Mouse (Mus musculus) hindbrain, embryonic 12.5 days (tissue): ENCODE data around the gene Cav1. TPM values are rescaled to one million over a fixed set of nuclear protein-coding genes. Genes with fewer than 3 reads are reported as not detected.
A peak's percentile ranks its signal among the peaks of the same experiment; 100 is the strongest.

Source experiments
- ATAC-seq: fragments of 200-750 bp; cut with Nextera tagmentation; 2 replicates; pipeline ENCODE4 v1.8.0; 2017; ENCODE audit warnings: moderate TSS enrichment; ENCODE audit not compliant: low FRiP score
- H3K27ac ChIP-seq: fragments of 300-500 bp; sonication (generic); 2 replicates; pipeline ENCODE4 v1.5.1; 2016; ENCODE audit warnings: mild to moderate bottlenecking
- H3K27me3 ChIP-seq: fragments of 300-500 bp; sonication (generic); 2 replicates; pipeline ENCODE4 v1.6.1; 2016; ENCODE audit warnings: mild to moderate bottlenecking
- H3K36me3 ChIP-seq: fragments of 300-500 bp; sonication (generic); 2 replicates; pipeline ENCODE4 v1.6.1; 2016; ENCODE audit warnings: mild to moderate bottlenecking
- H3K4me1 ChIP-seq: fragments of 300-500 bp; sonication (generic); 2 replicates; pipeline ENCODE4 v1.6.1; 2016
- H3K4me2 ChIP-seq: fragments of 300-500 bp; sonication (generic); replicated peaks from 2 replicates; pipeline ENCODE4 v1.6.1; 2016; ENCODE audit warnings: mild to moderate bottlenecking
- H3K4me3 ChIP-seq: fragments of 300-500 bp; sonication (generic); 2 replicates; pipeline ENCODE4 v1.5.1; 2016; ENCODE audit warnings: mild to moderate bottlenecking
- H3K9ac ChIP-seq: fragments of 300-500 bp; sonication (generic); 2 replicates; pipeline ENCODE4 v1.6.1; 2016; ENCODE audit warnings: mild to moderate bottlenecking, moderate library complexity
- H3K9me3 ChIP-seq: fragments of 300-500 bp; sonication (generic); replicated peaks from 2 replicates; pipeline ENCODE4 v1.6.1; 2016; ENCODE audit warnings: mild to moderate bottlenecking
- WGBS: fragments of 180-500 bp; shearing (Covaris S2); methylation state at CpG from one replicate; pipeline ENCODE4 v1.1.7; 2016; 5-methylcytosine and 5-hydroxymethylcytosine counted together
- polyA plus RNA-seq: library from polyadenylated mRNA; unstranded; fragments of >200 nt; fragmentation: Nextera tagmentation; extraction: Ambion mirVana; gene quantifications from 2 replicates; pipeline ENCODE4 v1.2.1, GENCODE M21; 2016

Cav1 gene
- polyA plus RNA-seq, 1 experiment from 2014 or later = 15.3 TPM

DNA sequence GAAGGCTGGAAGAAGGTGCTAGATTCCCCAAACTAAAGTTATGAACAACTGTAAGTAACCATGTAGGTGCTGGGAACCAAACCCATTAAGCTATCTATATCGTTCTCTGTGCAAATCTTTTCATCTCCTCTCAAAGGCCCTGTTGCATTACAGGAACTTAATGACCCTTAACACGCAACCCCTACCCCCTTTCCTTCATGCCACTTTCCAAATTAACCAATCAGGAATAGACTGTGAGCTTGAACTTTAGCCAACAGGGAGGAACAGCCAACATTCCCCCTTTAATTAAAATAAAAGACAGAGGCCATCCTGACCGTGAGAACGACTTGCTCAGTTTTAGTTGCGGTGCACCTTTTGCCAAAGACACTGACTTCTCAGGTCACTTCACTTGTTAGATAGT lies 11.0 kb upstream of the Cav1 start:
- no peaks in the 10 kb centered on the region for H3K36me3 ChIP-seq
- H3K4me2 ChIP-seq = no peak overlapping the region
- H3K9me3 ChIP-seq = no peaks in the 10 kb centered on the region
- no peaks in the 10 kb centered on the region for H3K27me3 ChIP-seq
- ATAC-seq = no peak
- H3K4me1 ChIP-seq = peaks cover 10% of the 10 kb centered on the region
- WGBS = 68% methylated on average over 5 of the region's 5 CpGs
- H3K9ac ChIP-seq = no peak overlapping the region
- H3K4me3 ChIP-seq = no peak overlapping the region
- no peak overlapping the region for H3K27ac ChIP-seq

DNA sequence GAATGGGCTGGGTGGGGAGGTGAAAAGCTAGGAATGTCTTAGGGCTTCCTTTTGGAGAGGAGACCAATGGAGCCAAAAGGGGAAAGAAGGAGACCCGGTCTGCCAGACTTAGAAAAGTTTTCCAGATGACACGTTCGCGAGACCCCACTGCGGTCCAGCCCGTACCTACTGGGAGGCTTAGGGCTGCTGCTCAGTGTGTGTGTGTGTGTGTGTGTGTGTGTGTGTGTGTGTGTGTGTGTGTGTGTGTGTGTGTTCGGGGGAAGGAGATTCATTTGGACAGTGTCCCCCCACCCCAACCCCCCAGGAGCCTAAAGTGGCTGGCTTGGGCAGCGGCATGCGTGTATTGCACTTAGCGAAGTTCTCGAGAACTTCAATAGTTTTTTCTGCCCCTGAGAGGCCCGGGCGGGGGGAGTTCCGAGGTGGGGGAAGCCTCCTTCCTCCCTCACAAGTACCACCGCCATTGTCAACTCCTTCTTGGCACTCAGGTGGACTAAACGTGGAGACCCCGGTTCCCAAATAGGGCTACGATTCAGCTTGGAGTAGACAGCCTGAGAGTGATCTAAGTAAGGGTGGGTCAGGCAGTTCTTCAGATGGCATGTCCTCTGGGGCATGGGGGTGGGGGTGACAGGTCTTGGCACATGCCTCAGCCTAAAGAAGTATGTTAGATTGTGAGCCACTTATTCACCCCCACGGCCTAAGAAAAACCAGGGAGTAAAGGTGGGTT lies 629 bp downstream of the Cav1 start:
- Histone ChIP-seq H3K9me3 (no peaks in the 10 kb centered on the region), H3K27me3 (peaks cover 25% of the 10 kb centered on the region), H3K36me3 (no peaks in the 10 kb centered on the region), H3K4me2 (peak overlapping the region; percentile 90), H3K9ac (peak overlapping the region; percentile 59), H3K27ac (no peak overlapping the region), H3K4me3 (peak overlapping the region; percentile 40), H3K4me1 (peaks cover 22% of the 10 kb centered on the region)
- ATAC-seq = peak; percentile 44
- under 1% methylated on average over 18 of the region's 19 CpGs for WGBS

DNA sequence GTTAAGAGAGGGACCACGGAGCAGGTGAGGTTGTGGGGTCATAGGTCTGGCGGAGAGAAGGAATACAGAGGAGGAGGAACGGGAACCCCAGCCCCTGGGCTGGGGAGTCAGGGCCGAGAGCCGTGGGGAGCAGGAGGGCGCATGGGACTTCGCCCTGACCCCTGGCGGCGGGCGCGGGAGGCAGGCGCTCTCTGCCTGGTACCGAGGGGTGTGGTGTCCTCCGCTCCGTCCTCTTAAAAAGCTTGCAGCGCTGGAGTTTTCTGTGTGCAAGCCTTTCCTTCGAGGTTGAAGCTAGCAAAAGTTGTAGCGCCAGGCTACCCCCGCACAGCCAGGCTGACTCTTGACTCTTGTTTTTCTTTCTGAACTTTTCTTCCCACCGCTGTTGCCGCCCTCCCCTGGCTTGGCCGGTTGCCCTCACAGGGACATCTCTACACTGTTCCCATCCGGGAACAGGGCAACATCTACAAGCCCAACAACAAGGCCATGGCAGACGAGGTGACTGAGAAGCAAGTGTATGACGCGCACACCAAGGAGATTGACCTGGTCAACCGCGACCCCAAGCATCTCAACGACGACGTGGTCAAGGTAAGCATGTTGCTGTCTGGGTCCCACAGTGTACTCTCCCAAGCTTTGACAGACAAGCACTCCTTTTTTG lies 1.5 kb downstream of the Cav1 start:
- peak overlapping the region; percentile 28; the same call in 1 of the 2 replicates for H3K9ac ChIP-seq

DNA sequence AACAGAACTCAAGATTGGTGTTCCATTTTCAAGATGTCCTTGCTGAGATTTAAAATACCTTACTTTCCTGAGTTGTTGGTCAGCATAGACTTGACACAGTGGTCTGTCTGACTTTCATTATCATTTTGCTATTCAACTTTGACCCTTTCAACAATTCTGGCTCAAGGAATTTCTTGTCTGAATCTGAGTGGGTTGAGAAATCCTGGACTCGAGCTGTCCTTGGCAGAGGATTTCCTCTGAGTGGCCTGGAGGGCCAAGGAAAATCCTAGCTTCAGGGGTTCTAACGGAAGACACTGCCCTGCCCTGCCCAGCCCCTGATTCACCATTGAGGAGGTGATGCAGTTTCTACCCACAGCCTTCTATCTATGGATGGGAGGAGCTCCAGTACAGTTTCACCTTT lies 2.5 kb downstream of the Cav1 start:
- Histone ChIP-seq H3K27me3 (peaks cover 25% of the 10 kb centered on the region), H3K9me3 (no peaks in the 10 kb centered on the region), H3K4me2 (no peak overlapping the region), H3K27ac (no peak overlapping the region), H3K9ac (no peak overlapping the region), H3K4me3 (no peak overlapping the region), H3K36me3 (no peaks in the 10 kb centered on the region), H3K4me1 (peaks cover 22% of the 10 kb centered on the region)
- no peak for ATAC-seq
- 42% methylated on average over 2 of the region's 2 CpGs for WGBS

More for the DNA sequence above, 1.5 kb downstream of the Cav1 start:
- H3K4me3 ChIP-seq = peak overlapping the region; percentile 40
- WGBS = 3% methylated on average over 28 of the region's 31 CpGs
- ATAC-seq = peak; percentile 87
- H3K27me3 ChIP-seq = peaks cover 25% of the 10 kb centered on the region
- H3K4me2 ChIP-seq = peak overlapping the region; percentile 90
- no peak overlapping the region for H3K27ac ChIP-seq
- no peaks in the 10 kb centered on the region for H3K36me3 ChIP-seq
- no peaks in the 10 kb centered on the region for H3K9me3 ChIP-seq
- H3K4me1 ChIP-seq = peaks cover 22% of the 10 kb centered on the region

DNA sequence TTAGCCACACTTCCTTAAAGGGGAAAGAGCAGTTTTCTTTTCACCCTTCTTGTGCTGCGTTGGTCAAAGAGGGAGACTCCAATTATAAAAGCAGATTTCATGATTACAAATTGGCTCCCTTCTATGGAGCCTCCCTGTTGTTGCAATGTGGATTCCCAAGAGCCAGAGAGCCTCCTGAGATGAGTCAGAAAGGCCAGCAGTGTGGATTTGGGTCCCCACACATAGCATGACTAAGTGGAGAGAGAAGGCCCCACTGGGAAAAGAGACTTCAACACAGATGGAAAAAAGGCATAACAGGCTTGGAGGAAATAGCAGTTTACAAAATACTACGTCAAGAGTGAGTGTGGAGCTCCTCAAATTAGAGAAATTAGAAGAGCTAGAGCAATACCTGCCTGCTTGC lies 3.1 kb downstream of the Cav1 start:
- H3K4me1 ChIP-seq = peaks cover 22% of the 10 kb centered on the region
- 80% methylated on average over 2 of the region's 2 CpGs for WGBS
- H3K9ac ChIP-seq = no peak overlapping the region
- H3K27me3 ChIP-seq = peaks cover 25% of the 10 kb centered on the region
- H3K4me2 ChIP-seq = no peak overlapping the region
- no peak for ATAC-seq
- no peak overlapping the region for H3K27ac ChIP-seq
- no peaks in the 10 kb centered on the region for H3K36me3 ChIP-seq
- no peak overlapping the region for H3K4me3 ChIP-seq
- H3K9me3 ChIP-seq = no peaks in the 10 kb centered on the region

DNA sequence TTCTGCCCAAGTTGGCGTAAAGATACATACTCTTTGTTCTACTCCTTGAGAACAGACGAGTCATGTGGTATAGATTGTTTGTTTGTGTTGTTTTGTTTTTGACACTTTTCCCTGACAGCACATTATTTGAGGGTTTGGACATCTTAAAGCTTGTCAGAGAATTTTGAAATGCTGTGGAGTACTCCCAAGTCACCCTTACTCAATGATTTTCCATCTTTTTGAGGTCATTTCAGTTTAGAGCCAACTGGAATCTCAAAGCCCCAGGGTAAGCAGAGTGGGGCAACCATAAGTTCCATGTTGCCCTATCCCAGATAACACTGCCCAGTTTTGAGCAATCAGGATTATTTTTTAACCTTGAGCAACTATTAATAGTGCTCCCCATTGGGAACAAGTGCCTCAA lies 8.1 kb downstream of the Cav1 start:
- H3K27me3 ChIP-seq = no peaks in the 10 kb centered on the region
- H3K9me3 ChIP-seq = no peaks in the 10 kb centered on the region
- H3K36me3 ChIP-seq = no peaks in the 10 kb centered on the region
- H3K9ac ChIP-seq = no peak overlapping the region
- no peak for ATAC-seq
- H3K27ac ChIP-seq = no peak overlapping the region
- 87% methylated on average over 2 of the region's 2 CpGs for WGBS
- H3K4me2 ChIP-seq = no peak overlapping the region
- H3K4me1 ChIP-seq = no peaks in the 10 kb centered on the region
- no peak overlapping the region for H3K4me3 ChIP-seq

DNA sequence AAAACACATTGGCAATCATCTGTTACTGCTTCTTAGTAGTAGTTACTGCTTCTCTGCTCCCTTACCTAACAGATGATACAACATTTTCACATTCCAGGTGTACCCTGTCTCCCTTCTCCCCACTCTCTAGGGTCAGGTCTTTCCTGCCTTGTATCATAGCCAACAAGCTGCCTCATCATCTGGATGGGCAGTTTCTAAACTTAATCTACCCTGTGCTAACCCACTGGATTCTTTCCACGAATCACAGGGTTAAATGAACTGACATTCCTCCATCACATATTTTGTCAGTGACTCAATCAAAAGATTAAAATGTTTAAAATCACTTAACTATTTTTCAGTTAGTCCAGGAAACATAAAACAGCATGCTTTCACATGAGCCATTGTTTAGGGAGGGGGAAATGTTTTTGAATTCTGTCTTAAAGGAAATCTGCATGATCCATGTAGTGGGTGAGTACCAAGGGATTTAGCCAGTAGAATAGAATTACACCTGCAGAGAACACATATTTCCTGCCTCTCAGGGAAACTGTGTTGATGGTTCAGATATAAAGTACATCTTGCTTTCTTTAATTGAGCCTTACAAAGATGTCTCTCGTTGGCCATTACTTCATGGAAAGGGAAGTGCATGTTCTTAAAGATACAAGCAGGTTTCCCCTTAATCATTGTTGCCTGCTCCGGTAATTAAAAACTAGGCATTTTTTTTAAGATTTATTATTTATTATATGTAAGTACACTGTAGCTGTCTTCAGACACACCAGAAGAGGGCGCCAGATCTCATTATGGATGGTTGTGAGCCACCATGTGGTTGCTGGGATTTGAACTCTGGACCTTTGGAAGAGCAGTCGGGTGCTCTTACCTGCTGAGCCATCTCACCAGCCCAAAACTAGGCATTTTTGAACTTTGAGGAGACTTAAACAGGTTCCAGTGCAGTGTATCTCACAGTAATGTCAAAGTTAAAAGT lies 8.8 kb downstream of the Cav1 start:
- 85% methylated on average over 5 of the region's 5 CpGs for WGBS
- no peak for ATAC-seq
- H3K36me3 ChIP-seq = no peaks in the 10 kb centered on the region

DNA sequence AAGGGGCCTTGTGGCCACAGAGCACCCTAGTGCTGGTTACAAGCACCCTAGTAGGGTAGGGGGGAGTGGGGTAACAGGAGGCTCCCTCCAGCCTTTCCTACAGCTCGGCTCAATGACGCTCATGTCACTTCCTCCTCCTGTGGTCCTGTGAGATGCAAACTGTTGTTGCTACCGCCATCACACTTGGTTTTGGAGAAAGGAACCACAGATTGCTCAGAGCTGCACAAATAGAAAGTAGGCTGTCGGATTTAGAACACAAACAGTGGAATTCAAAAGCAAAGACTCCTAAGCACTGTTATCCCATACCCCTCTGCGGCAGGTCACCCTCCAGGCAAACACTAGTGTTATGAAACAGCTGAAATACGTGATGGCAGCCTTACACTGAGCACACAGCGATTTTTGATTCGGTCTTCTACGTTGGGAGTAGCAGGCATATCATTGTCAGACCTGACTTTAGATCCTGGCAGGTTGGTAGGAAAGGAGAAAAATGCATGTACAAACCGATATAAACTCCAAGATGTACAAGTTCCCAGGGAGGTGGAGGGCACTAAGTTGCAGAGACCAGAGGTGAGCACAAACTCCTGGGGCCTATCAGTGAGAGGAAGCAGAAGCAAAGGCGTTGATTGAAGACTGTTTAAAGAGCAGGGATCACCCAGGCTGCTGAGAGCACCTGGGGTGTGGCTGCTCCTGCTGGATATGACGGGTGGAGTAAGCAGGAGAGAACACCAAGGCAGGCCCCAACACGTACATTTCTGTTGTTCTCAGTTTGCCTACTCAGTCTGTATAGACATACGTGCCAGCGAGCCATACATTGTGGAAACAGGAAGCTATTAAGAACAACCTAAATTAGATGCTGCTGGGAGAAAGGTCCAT lies 10.4 kb downstream of the Cav1 start:
- no peaks in the 10 kb centered on the region for H3K27me3 ChIP-seq
- no peak overlapping the region for H3K4me2 ChIP-seq
- H3K9ac ChIP-seq = no peak overlapping the region
- no peak overlapping the region for H3K27ac ChIP-seq
- no peak overlapping the region for H3K4me3 ChIP-seq
- no peak for ATAC-seq
- H3K9me3 ChIP-seq = no peaks in the 10 kb centered on the region
- no peaks in the 10 kb centered on the region for H3K4me1 ChIP-seq
- H3K36me3 ChIP-seq = no peaks in the 10 kb centered on the region
- 73% methylated on average over 15 of the region's 15 CpGs for WGBS

More for the DNA sequence above, 8.8 kb downstream of the Cav1 start:
- H3K27me3 ChIP-seq = no peaks in the 10 kb centered on the region
- H3K27ac ChIP-seq = no peak overlapping the region
- H3K9me3 ChIP-seq = no peaks in the 10 kb centered on the region
- H3K4me2 ChIP-seq = no peak overlapping the region
- no peak overlapping the region for H3K4me3 ChIP-seq
- H3K4me1 ChIP-seq = no peaks in the 10 kb centered on the region
- H3K9ac ChIP-seq = no peak overlapping the region

DNA sequence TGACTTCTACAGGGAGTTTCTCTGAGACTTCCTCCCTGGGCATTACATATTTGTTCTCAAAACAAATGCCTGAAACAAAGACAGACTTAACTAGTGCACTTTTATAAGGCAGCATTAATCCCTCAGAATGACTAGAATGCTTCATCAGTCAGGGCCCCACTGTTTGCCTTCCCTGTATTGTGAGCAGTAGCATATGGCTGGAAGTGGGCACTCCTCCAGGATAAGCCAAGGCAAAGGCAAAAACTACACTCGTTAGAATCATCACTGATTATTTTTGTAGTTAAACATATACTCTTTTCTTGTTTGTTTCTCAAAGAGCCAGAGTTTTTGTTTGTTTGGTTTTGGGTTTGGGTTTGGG lies 11.0 kb downstream of the Cav1 start:
- WGBS = 54% methylated on average over 1 of the region's 1 CpGs
- no peaks in the 10 kb centered on the region for H3K9me3 ChIP-seq
- H3K4me3 ChIP-seq = no peak overlapping the region
- no peaks in the 10 kb centered on the region for H3K4me1 ChIP-seq
- no peak overlapping the region for H3K4me2 ChIP-seq
- ATAC-seq = no peak
- H3K9ac ChIP-seq = no peak overlapping the region
- no peaks in the 10 kb centered on the region for H3K27me3 ChIP-seq
- no peaks in the 10 kb centered on the region for H3K36me3 ChIP-seq
- H3K27ac ChIP-seq = no peak overlapping the region

DNA sequence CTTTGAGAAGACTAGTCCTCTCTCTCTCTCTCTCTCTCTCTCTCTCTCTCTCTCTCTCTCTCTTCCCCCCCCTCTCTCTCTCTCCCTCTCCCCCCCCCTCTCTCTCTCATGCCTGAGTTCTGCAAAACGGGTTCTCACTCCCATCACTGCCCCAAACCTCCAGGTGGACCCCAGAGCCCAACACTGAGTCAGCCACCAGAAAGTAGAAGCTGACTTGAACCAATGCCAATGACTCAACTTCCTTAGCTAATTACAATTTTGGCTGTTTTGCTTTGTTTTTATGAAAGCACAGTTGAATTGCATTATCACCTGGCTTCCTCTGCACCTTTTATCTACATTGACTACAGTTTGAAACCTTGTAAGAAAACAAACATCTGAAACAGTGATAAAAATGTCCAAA lies 11.8 kb downstream of the Cav1 start:
- ATAC-seq = no peak
- Histone ChIP-seq H3K9me3 (no peaks in the 10 kb centered on the region), H3K4me2 (no peak overlapping the region), H3K27ac (no peak overlapping the region), H3K27me3 (no peaks in the 10 kb centered on the region), H3K4me1 (no peaks in the 10 kb centered on the region), H3K36me3 (no peaks in the 10 kb centered on the region), H3K9ac (no peak overlapping the region), H3K4me3 (no peak overlapping the region)
- 47% methylated on average over 1 of the region's 1 CpGs for WGBS

DNA sequence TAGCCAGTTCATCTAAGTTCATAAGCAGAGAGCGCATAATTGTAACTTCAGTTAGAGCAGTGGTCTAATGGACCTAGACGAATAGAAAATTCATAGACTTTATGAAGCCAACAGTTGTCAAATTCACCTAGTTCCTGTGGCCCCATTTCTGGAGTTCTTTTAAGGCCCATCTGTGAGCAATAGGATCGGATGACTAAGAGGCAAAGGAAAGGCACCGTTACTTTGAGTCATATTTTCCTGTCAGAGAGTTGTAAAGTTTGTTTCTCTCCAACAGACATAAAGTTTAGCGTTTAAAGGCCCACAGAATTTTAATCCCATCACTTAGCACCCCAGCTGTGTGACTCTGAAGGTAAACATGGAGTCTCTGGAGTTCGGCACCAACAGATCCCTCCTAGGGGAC lies 15.8 kb downstream of the Cav1 start:
- Histone ChIP-seq H3K9me3 (no peaks in the 10 kb centered on the region), H3K4me1 (no peaks in the 10 kb centered on the region), H3K36me3 (no peaks in the 10 kb centered on the region), H3K9ac (no peak overlapping the region), H3K27me3 (no peaks in the 10 kb centered on the region), H3K27ac (no peak overlapping the region), H3K4me3 (no peak overlapping the region), H3K4me2 (no peak overlapping the region)
- ATAC-seq = no peak
- 85% methylated on average over 6 of the region's 6 CpGs for WGBS
